Mouse (Mus musculus): ENCODE measurements around the gene Rnf130.

The Rnf130 gene

DNA sequence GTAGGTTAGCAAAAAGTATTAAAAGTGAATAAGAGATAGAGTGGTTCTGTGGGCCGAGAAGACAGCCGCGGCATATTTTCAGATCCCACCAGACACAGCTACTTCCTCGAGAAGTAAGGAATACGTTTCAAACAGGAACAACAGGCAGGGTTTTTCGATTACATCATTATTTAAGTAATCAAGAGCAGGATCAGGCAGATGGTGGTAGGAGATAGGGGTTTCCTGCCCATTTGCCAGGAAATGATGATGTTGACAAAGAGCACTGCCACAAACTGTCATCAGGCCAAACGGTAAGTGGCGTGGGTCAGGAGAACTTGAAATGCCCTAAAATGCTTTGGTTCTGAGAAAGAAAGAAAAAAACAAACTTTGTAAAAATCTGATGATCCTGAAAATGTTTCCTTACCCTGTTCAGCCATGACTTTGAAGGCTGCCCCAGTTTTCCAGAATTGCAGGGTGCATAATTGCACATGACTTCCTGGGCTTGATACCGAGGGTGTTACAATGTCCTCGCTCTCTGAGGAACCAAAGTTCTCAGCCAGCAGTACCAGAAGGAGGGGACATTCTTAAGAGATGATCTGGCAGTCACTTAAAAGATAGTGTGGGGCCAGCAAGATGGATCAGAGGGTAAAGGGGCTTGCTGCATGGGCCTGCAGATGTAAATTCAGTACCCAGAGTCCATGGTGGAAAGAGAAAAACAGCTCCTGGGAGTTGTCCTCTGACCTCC, 109.2 kb downstream of the Rnf130 start:
- peak; percentile 70 for DNase-seq (ENCODE audit: low read depth, low spot score)

DNA sequence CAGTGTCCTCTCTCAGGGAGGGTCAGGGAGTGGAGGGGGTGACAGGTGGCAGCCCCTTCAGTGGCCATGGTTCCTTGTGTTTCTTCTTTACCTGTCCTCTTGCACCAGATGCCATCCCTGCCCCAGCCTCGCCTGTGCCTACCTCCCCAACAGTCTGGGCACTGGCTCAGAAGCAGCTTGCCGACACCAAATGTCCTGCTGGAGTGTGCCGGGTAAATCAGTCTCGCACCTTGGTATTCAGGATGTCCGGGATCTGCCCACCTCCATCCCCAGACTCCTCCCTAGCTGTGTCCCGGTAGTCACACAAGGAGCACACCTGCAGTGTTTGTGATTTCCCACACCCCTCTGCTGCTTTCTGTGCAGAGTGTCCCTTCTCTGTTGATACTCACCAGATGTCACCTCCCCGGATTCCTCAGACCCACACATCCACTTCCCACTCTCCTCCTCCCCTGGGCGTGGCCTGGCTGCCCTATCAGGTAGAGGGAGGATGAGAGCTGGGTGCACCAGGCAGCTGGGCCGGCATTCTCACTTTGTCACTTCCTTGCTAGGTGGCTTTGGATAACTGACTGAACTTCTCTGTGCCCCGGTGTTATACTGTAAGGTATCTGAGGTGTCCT, 113.2 kb downstream of the Rnf130 start:
- no peak for DNase-seq (ENCODE audit: low read depth, low spot score)

- DNase-seq (ENCODE audit: low read depth, low spot score), result no peak
These were observed 114.4 kb downstream of the Rnf130 start for GRCm38 (mm10) chr11:50139571-50139970.

- no peak for DNase-seq (ENCODE audit: low read depth, low spot score)
These were observed 120.4 kb downstream of the Rnf130 start for GRCm38 (mm10) chr11:50145529-50145928.

- DNase-seq (ENCODE audit: low read depth, low spot score), result no peak
These were observed 121.0 kb downstream of the Rnf130 start for GRCm38 (mm10) chr11:50146121-50146520.

DNA sequence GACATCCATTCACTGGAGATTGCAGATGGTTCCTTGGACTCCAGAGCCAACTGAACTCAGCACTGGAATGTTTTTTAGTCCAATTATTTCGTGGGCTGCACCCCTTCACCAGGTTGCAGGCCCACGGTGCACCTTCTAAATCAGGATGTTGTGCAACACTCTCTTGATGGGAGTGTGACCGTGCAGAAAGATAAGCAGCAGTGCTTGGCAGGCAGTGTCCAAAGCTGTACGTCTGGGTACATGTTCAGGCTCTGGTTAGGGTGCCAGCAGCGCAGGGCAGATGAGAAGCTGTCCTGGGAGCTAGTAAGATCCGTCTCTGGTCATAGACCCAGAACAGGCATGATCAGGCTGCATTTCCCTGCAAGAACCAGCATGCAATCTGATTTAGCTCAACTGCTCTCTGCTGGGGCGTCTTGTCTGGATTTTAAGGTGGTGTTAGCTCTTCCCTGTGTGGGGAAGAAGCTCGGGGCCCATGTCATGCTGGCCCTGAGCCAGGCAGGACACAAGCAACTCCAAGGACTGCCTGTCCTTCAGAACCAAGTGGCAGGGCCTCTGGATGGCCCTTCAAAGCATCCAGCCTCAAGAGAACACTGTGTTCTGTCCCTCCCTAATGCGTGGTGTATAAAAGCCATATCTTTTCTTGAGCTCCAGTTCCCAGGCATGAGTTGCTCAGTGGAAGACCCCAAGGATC, 122.3 kb downstream of the Rnf130 start:
- no peak for DNase-seq (ENCODE audit: low read depth, low spot score)

- no peak for DNase-seq (ENCODE audit: low read depth, low spot score)
These were observed 122.9 kb downstream of the Rnf130 start for GRCm38 (mm10) chr11:50147958-50148476.

GRCm38 (mm10) chr11:50149200-50149599, 124.1 kb downstream of the Rnf130 start:
- DNase-seq (ENCODE audit: low read depth, low spot score), result no peak

DNA sequence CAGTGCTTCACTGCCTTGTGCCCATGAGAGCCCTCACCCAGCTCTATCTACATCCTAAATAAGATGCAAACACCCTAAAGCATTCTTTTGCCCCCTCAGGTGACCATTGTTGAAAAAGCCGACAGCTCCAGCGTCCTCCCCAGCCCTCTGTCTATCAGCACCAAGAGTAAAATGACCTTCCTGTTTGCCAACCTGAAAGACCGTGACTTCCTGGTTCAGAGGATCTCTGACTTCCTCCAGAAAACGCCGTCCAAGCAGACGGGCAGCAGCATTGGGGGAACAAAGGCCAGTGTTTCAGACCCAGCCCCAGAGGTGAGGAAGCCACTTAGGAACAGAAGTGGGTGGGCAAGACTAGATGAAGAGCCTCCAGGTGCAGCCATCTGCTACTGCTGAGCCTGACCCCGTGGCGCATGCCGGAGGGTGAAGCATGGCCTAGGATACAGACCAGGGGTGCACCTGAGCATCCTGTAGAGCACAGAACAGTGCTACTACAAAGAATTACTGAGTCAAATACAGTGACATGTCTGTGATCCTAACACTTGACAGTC, 124.5 kb downstream of the Rnf130 start:
- no peak for DNase-seq (ENCODE audit: low read depth, low spot score)

GRCm38 (mm10) chr11:50151374-50151773, 126.2 kb downstream of the Rnf130 start:
- DNase-seq (ENCODE audit: low read depth, low spot score), result no peak

- no peak for DNase-seq (ENCODE audit: low read depth, low spot score)
These were observed 129.0 kb downstream of the Rnf130 start for GRCm38 (mm10) chr11:50154166-50154565.

Measured in CD4-positive helper T cell, adult 2 months (primary cell).